Mouse (Mus musculus) ES-Bruce4 (cell line): ENCODE data around the gene Olfr109.

ENCODE experiments used
- CTCF ChIP-seq: IDR thresholded peaks from one replicate; pipeline ENCODE4 v1.8.1; 2011; ENCODE audit warnings: low read depth, low read length
- POLR2A ChIP-seq: IDR thresholded peaks from one replicate; pipeline ENCODE4 v1.8.1; 2011; ENCODE audit warnings: low read length; ENCODE audit not compliant: insufficient read depth

- TF ChIP-seq POLR2A: no peak
- no peak for TF ChIP-seq CTCF
Measured at GRCm38 (mm10) chr17:37491930-37492518, 33.3 kb downstream of the Olfr109 start, which contains the start of gene Olfr110.
